Mouse (Mus musculus) right cerebral cortex, postnatal 10 days (tissue): Measurements from ENCODE around the gene Abcb7.

Source experiments
- DNase-seq, 2 experiments: peaks; one replicate each; pipeline ENCODE4 v3.0.0; 2021; ENCODE audit warnings: low spot score in 2 of 2

The Abcb7 gene

DNA sequence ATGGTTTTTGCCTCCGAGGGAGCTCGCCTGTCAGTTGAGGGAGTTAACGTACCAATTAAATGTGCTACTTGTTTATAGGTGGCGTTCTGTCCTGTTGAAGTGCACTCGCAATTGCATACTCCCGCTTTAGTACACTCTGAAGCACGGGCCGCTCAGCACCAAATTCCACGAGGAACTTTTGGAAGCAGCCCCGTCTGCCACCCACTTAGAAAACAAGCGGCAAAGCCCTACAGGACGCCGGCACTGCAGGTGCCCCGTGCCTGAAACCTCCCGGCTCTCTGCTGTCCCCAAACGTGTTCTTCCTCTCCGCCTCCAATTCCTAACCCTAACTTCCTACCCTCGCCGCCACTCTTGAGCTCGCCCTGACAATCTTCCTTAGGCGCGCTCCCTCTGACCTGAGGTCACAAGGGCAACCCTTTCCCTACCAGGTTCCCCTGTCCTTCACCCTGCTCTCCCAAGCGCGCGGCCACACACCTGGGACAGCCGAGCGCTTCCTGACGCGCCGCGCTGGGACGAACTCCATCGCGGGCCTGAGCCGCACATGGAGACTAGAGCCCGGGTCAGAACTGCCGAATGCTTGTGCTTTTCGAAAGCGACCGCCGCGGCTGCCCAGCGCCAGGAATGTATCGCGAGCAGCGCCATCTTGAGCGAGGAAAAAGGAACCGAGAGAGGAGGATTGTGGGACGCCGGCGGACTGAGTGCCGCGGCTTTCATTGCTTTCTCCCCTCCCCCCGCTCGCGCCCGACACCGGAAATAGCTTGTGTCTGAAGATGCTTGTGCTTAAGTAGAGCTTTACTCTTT is at the start of gene Abcb7:
Abcb7 (minus strand) TSS at position 674 of the 801 bp plus-strand sequence.
- peak; percentile 92 to 93 for DNase-seq

GRCm38 (mm10) chrX:104461755-104462154 is 48.1 kb upstream of the Abcb7 start:
- no peak for DNase-seq

GRCm38 (mm10) chrX:104452433-104452832 is 38.8 kb upstream of the Abcb7 start:
- no peak for DNase-seq

- DNase-seq, result no peak
Observed at GRCm38 (mm10) chrX:104433456-104433855, 19.8 kb upstream of the Abcb7 start.

GRCm38 (mm10) chrX:104428108-104428507 is 14.5 kb upstream of the Abcb7 start:
- DNase-seq, result no peak

- no peak for DNase-seq
Observed at GRCm38 (mm10) chrX:104413995-104414394, 339 bp upstream of the Abcb7 start.

DNA sequence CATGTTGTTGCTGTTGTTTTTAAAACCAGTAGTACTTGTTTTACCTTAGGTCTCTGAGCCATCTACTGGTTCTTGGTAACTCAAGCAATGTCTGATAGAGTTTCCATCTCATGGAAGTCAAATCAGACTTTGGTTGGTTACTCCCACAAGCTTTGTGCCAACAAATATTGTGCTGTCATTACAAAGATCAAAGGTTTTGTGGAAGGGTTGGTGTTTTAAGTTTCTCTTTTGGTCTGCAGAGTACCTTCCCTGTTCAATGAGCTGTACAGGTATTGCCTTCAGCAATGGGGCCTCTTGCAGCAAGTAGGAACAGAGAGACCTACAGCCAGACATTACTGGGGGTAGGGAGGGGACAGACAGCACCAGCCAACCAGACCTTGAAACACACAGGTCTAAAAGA is 5.5 kb downstream of the Abcb7 start:
- no peak for DNase-seq

DNA sequence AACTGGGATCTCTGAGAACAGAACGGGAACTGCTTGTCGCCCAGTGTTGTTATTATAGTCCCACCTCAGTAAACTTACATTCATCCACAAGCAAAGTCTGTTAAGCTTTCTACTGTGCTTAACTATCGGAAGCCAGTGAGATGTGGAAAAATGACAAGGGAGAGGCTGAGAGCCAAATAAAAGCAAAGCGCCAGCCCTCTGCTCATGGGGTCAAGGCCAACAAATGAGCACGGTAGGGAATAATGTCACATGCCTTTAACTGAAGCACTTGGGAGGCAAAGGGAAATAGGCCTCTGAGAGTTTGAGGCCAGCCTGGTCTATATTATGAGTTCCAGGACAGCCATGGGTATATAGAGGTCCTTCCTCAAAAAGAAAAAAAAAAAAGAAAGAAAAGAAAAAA is 11.2 kb downstream of the Abcb7 start:
- DNase-seq, result no peak

GRCm38 (mm10) chrX:104401134-104401533 is 12.5 kb downstream of the Abcb7 start:
- no peak for DNase-seq

GRCm38 (mm10) chrX:104397526-104397925 is 16.1 kb downstream of the Abcb7 start:
- DNase-seq, result no peak

- no peak for DNase-seq
Observed at GRCm38 (mm10) chrX:104359686-104360085, 54.0 kb downstream of the Abcb7 start.

GRCm38 (mm10) chrX:104355842-104356241 is 57.8 kb downstream of the Abcb7 start:
- DNase-seq, result no peak

GRCm38 (mm10) chrX:104348146-104348545 is 65.5 kb downstream of the Abcb7 start:
- peak; percentile 21 to 30 for DNase-seq

- no peak for DNase-seq
Observed at GRCm38 (mm10) chrX:104291721-104292120, 121.9 kb downstream of the Abcb7 start.

DNA sequence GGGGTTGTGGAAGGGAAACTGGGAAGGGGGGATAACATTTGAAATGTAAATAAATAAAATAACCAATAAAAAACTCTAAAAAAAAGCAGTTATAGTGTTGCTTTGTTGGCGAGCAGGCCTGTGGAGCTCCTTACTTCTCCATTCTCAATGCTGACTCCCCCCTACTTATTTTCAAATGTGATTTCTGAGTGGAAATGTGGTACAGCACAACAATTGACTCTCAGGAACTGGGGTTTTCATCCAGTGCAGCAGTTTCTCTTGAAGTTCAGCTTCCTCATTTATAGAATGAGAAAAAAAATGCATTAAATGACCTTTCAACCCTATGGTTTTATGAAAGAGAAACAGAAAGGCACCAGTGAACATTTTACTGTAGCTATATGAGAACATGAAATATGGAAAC is 133.8 kb downstream of the Abcb7 start:
- DNase-seq, result no peak

GRCm38 (mm10) chrX:104264371-104264770 is 149.3 kb downstream of the Abcb7 start:
- DNase-seq, result no peak

GRCm38 (mm10) chrX:104262468-104262867 is 151.2 kb downstream of the Abcb7 start:
- DNase-seq, result no peak

DNA sequence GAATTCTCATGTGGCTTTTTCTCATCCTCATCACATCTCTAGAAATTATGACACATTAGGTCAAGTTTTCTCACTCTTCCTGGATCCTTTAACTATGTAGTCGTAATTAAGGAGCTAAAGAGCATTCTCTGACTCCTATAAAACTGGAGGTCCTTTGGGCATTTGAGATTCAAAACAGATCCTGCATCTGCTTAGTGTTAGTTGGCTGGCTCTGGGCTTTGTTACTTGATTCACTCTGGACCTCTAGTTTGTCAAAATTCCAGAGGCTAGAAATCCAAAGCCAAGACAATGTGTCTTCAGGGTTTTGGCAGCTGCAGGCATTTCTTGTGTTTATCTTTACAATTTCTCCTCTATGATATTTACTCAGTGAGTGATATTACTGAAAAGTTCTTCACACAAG is 157.1 kb downstream of the Abcb7 start:
- DNase-seq, result no peak
